Mouse (Mus musculus): Measurements from ENCODE around the gene Olfr78. TPM values are rescaled to one million over a fixed set of nuclear protein-coding genes. Genes with fewer than 3 reads are reported as not detected.

The Olfr78 gene
- 1.7 TPM for polyA plus RNA-seq (2014; fragmentation: Illumina TruSeq; extraction: RNeasy Lipid Tissue Mini Kit (QIAGEN cat#74804); ENCODE audit: low read depth, low replicate concordance)

DNA sequence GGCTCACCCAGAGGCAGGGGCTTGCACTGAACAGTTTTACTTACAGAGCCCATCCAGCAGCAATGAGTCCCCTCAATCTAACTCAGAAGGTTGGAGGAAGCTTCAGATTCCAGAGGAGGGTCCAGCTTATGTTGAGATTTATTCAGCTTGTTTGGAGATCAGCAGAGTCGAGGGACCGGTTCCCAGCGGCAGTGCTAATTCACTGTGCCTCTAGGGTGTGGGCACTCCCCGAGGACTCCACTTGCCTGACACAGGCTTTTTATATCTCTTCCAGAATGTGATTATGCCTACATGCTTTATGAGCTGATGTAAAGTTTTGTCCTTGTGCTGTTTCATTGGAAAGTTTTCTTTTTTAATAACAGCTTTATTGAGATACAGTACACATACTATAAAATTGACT lies at the start of gene Olfr78, which contains the start of gene Olfr560:
Olfr78 (minus strand) TSS at position 206 of the 400 bp plus-strand sequence.
Olfr560 (minus strand) TSS at position 101 of the 400 bp plus-strand sequence.

GRCm38 (mm10) chr7:102803180-102803579 lies 43.9 kb upstream of the Olfr78 start, which contains the start of gene Olfr564:
TSS of gene Olfr564 (plus strand) at chr7:102803480.

DNA sequence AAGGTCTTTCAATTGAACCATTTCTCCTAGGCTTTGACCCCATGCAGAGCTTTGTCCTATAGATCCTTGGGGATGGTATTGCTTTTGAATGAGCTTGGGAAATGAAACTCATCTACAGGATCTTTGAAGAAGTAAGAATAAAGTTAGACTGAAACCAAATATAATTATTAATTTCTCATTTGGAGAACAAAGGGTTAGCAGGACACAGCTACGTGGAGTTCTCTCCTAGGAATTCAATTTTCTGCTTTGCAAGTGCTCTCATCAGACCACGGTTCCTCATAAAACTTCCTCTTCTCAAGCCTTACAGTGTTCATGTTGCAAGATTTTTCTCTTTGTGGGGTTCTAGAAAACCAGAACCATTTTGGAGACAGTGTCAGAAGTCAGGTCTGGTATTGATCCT lies 11.7 kb upstream of the Olfr78 start, which contains the start of gene Olfr561:
Olfr561 (plus strand) TSS at position 301 of the 400 bp plus-strand sequence.

DNA sequence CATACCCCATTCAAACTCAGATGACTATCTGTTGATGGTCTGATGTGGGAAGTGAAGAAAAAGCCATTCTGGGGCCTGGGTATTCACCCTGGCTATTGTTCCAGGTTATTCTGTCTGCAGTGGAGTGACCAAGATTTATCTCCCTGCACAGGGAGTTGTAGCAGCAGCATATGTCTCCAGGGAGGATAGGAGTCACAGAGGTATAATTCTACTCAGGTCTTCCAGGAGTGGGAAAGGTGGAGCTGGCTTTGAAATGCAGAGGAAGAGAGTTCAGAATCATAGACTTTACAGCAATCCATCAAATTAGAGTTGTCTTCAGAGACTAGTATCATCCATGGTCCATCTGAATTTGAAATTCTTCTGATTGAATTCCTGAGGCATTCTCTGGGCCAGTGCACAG lies 31.9 kb downstream of the Olfr78 start, which contains the start of gene Olfr559:
Olfr559 (minus strand) TSS at position 101 of the 400 bp plus-strand sequence.

DNA sequence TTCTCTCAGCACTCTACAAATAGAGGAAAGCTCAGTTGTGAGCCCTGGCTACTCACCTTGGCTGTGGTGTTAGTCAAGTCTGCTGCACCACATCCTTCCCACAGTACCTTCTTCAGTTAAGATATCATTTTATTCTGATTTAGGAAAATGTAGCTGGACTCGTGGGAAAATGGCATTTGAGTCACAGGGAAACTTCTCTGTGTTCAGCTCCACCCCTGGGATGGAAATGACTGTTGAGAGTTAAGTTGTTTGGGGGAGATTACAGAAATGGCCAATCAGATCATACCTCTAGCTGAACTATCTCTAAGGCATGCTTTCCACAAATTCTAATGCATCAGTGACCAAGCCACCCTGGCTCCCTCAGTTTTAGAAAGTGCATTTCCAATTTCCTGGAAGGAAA lies 40.3 kb downstream of the Olfr78 start, which contains the start of gene Olfr33:
Olfr33 (minus strand) TSS at position 101 of the 400 bp plus-strand sequence.

GRCm38 (mm10) chr7:102701915-102702314 lies 57.4 kb downstream of the Olfr78 start, which contains the start of gene Olfr558:
TSS of gene Olfr558 (plus strand) at chr7:102702215.

DNA sequence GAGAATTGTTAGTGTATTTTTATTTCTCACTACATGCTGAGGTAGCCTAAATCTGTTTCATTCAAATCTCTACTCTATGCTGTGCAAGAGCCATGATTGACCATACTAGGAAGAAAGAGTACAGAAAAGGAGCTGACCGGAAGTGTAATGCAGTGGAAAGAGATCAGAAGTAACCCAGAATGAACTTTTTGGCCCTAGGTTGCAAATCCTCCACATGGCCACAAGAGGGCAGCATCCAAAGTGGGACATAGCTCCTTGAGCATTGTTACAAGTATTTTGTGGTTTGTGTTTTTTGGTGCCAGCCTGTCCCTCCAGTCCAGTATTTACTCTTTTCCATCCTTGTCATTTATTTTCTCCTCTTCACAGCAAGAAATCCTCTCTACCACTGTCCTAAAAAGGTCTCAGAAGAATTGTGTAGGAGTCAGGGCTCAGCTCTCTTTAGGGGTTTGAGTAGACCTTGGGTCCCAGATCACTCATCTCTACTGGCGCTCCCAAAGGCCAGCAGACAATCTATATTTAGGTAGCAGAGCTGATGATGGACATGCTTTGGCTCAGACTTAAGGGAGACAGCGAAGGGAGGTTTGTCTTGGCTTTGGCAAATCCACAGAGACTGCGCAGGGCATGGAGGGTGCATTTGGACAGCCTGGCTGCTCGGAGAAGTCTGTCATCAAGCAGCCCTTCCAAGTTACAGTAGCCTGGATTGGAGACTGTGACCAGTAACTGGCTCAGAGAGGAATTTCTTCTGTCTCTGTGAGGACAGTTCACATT lies 63.7 kb downstream of the Olfr78 start, which contains the start of gene Olfr557:
Olfr557 (plus strand) TSS at position 553 of the 768 bp plus-strand sequence.

Other genes starting within 250 kb of the Olfr78 start
- gene Olfr547, start 224.7 kb downstream of the Olfr78 start, polyA plus RNA-seq (2014; fragmentation: Illumina TruSeq; extraction: RNeasy Lipid Tissue Mini Kit (QIAGEN cat#74804); ENCODE audit: low read depth, low replicate concordance), result not detected
- not detected for gene Olfr548-ps1, start 218.6 kb downstream of the Olfr78 start, polyA plus RNA-seq (2014; fragmentation: Illumina TruSeq; extraction: RNeasy Lipid Tissue Mini Kit (QIAGEN cat#74804); ENCODE audit: low read depth, low replicate concordance)
- gene Olfr549, start 209.6 kb downstream of the Olfr78 start, polyA plus RNA-seq (2014; fragmentation: Illumina TruSeq; extraction: RNeasy Lipid Tissue Mini Kit (QIAGEN cat#74804); ENCODE audit: low read depth, low replicate concordance), result not detected
- 11.5 TPM for gene Trim21, start 194.0 kb downstream of the Olfr78 start, polyA plus RNA-seq (2014; fragmentation: Illumina TruSeq; extraction: RNeasy Lipid Tissue Mini Kit (QIAGEN cat#74804); ENCODE audit: low read depth, low replicate concordance)
- not detected for gene Olfr550, start 188.0 kb downstream of the Olfr78 start, polyA plus RNA-seq (2014; fragmentation: Illumina TruSeq; extraction: RNeasy Lipid Tissue Mini Kit (QIAGEN cat#74804); ENCODE audit: low read depth, low replicate concordance)
- gene Olfr551, start 167.6 kb downstream of the Olfr78 start, polyA plus RNA-seq (2014; fragmentation: Illumina TruSeq; extraction: RNeasy Lipid Tissue Mini Kit (QIAGEN cat#74804); ENCODE audit: low read depth, low replicate concordance), result not detected
- not detected for gene Olfr552, start 161.7 kb downstream of the Olfr78 start, polyA plus RNA-seq (2014; fragmentation: Illumina TruSeq; extraction: RNeasy Lipid Tissue Mini Kit (QIAGEN cat#74804); ENCODE audit: low read depth, low replicate concordance)
- gene Olfr553, start 141.3 kb downstream of the Olfr78 start, polyA plus RNA-seq (2014; fragmentation: Illumina TruSeq; extraction: RNeasy Lipid Tissue Mini Kit (QIAGEN cat#74804); ENCODE audit: low read depth, low replicate concordance), result not detected
- gene Olfr554, start 121.0 kb downstream of the Olfr78 start, polyA plus RNA-seq (2014; fragmentation: Illumina TruSeq; extraction: RNeasy Lipid Tissue Mini Kit (QIAGEN cat#74804); ENCODE audit: low read depth, low replicate concordance), result not detected
- not detected for gene Olfr555, start 100.6 kb downstream of the Olfr78 start, polyA plus RNA-seq (2014; fragmentation: Illumina TruSeq; extraction: RNeasy Lipid Tissue Mini Kit (QIAGEN cat#74804); ENCODE audit: low read depth, low replicate concordance)
- gene Olfr556, start 94.6 kb downstream of the Olfr78 start, polyA plus RNA-seq (2014; fragmentation: Illumina TruSeq; extraction: RNeasy Lipid Tissue Mini Kit (QIAGEN cat#74804); ENCODE audit: low read depth, low replicate concordance), result not detected
- gene Trim68, start 72.1 kb downstream of the Olfr78 start, polyA plus RNA-seq (2014; fragmentation: Illumina TruSeq; extraction: RNeasy Lipid Tissue Mini Kit (QIAGEN cat#74804); ENCODE audit: low read depth, low replicate concordance), result 32.3 TPM
- gene Olfr557, start 63.6 kb downstream of the Olfr78 start, polyA plus RNA-seq (2014; fragmentation: Illumina TruSeq; extraction: RNeasy Lipid Tissue Mini Kit (QIAGEN cat#74804); ENCODE audit: low read depth, low replicate concordance), result not detected
- gene Olfr558, start 57.3 kb downstream of the Olfr78 start, polyA plus RNA-seq (2014; fragmentation: Illumina TruSeq; extraction: RNeasy Lipid Tissue Mini Kit (QIAGEN cat#74804); ENCODE audit: low read depth, low replicate concordance), result 1.8 TPM
- gene Olfr33, start 40.4 kb downstream of the Olfr78 start, polyA plus RNA-seq (2014; fragmentation: Illumina TruSeq; extraction: RNeasy Lipid Tissue Mini Kit (QIAGEN cat#74804); ENCODE audit: low read depth, low replicate concordance), result not detected
- not detected for gene Olfr559, start 32.0 kb downstream of the Olfr78 start, polyA plus RNA-seq (2014; fragmentation: Illumina TruSeq; extraction: RNeasy Lipid Tissue Mini Kit (QIAGEN cat#74804); ENCODE audit: low read depth, low replicate concordance)
- gene Olfr560, start 105 bp downstream of the Olfr78 start, polyA plus RNA-seq (2014; fragmentation: Illumina TruSeq; extraction: RNeasy Lipid Tissue Mini Kit (QIAGEN cat#74804); ENCODE audit: low read depth, low replicate concordance), result not detected
- gene Olfr561, start 11.8 kb upstream of the Olfr78 start, polyA plus RNA-seq (2014; fragmentation: Illumina TruSeq; extraction: RNeasy Lipid Tissue Mini Kit (QIAGEN cat#74804); ENCODE audit: low read depth, low replicate concordance), result not detected
- not detected for gene Olfr564, start 44.0 kb upstream of the Olfr78 start, polyA plus RNA-seq (2014; fragmentation: Illumina TruSeq; extraction: RNeasy Lipid Tissue Mini Kit (QIAGEN cat#74804); ENCODE audit: low read depth, low replicate concordance)
- not detected for gene Olfr566, start 99.3 kb upstream of the Olfr78 start, polyA plus RNA-seq (2014; fragmentation: Illumina TruSeq; extraction: RNeasy Lipid Tissue Mini Kit (QIAGEN cat#74804); ENCODE audit: low read depth, low replicate concordance)
- gene Olfr568, start 117.7 kb upstream of the Olfr78 start, polyA plus RNA-seq (2014; fragmentation: Illumina TruSeq; extraction: RNeasy Lipid Tissue Mini Kit (QIAGEN cat#74804); ENCODE audit: low read depth, low replicate concordance), result not detected
- gene Olfr569, start 131.4 kb upstream of the Olfr78 start, polyA plus RNA-seq (2014; fragmentation: Illumina TruSeq; extraction: RNeasy Lipid Tissue Mini Kit (QIAGEN cat#74804); ENCODE audit: low read depth, low replicate concordance), result not detected
- not detected for gene Olfr570, start 135.1 kb upstream of the Olfr78 start, polyA plus RNA-seq (2014; fragmentation: Illumina TruSeq; extraction: RNeasy Lipid Tissue Mini Kit (QIAGEN cat#74804); ENCODE audit: low read depth, low replicate concordance)
- not detected for gene Olfr571, start 158.1 kb upstream of the Olfr78 start, polyA plus RNA-seq (2014; fragmentation: Illumina TruSeq; extraction: RNeasy Lipid Tissue Mini Kit (QIAGEN cat#74804); ENCODE audit: low read depth, low replicate concordance)
- gene Olfr572, start 164.9 kb upstream of the Olfr78 start, polyA plus RNA-seq (2014; fragmentation: Illumina TruSeq; extraction: RNeasy Lipid Tissue Mini Kit (QIAGEN cat#74804); ENCODE audit: low read depth, low replicate concordance), result not detected
- not detected for gene Olfr573-ps1, start 183.1 kb upstream of the Olfr78 start, polyA plus RNA-seq (2014; fragmentation: Illumina TruSeq; extraction: RNeasy Lipid Tissue Mini Kit (QIAGEN cat#74804); ENCODE audit: low read depth, low replicate concordance)
- gene Olfr574, start 189.0 kb upstream of the Olfr78 start, polyA plus RNA-seq (2014; fragmentation: Illumina TruSeq; extraction: RNeasy Lipid Tissue Mini Kit (QIAGEN cat#74804); ENCODE audit: low read depth, low replicate concordance), result not detected
- gene Olfr575, start 199.3 kb upstream of the Olfr78 start, polyA plus RNA-seq (2014; fragmentation: Illumina TruSeq; extraction: RNeasy Lipid Tissue Mini Kit (QIAGEN cat#74804); ENCODE audit: low read depth, low replicate concordance), result not detected
- not detected for gene Olfr576, start 203.2 kb upstream of the Olfr78 start, polyA plus RNA-seq (2014; fragmentation: Illumina TruSeq; extraction: RNeasy Lipid Tissue Mini Kit (QIAGEN cat#74804); ENCODE audit: low read depth, low replicate concordance)
- gene Olfr577, start 216.5 kb upstream of the Olfr78 start, polyA plus RNA-seq (2014; fragmentation: Illumina TruSeq; extraction: RNeasy Lipid Tissue Mini Kit (QIAGEN cat#74804); ENCODE audit: low read depth, low replicate concordance), result not detected
- gene Olfr578, start 229.9 kb upstream of the Olfr78 start, polyA plus RNA-seq (2014; fragmentation: Illumina TruSeq; extraction: RNeasy Lipid Tissue Mini Kit (QIAGEN cat#74804); ENCODE audit: low read depth, low replicate concordance), result not detected

All from adipose tissue, adult 10 weeks (tissue).